Mouse (Mus musculus): ENCODE results near the gene Alk. TPM values are rescaled to one million over a fixed set of nuclear protein-coding genes. Genes with fewer than 3 reads are reported as not detected.

Alk gene
- total RNA-seq, 4 experiments from 2014 or later: 7.2 to 8.0 (median 7.5) TPM

GRCm38 (mm10) chr17:72268529-72268928, 335.9 kb downstream of the Alk start:
- no peak for DNase-seq (ENCODE audit: low spot score in 2 of 2)

DNA sequence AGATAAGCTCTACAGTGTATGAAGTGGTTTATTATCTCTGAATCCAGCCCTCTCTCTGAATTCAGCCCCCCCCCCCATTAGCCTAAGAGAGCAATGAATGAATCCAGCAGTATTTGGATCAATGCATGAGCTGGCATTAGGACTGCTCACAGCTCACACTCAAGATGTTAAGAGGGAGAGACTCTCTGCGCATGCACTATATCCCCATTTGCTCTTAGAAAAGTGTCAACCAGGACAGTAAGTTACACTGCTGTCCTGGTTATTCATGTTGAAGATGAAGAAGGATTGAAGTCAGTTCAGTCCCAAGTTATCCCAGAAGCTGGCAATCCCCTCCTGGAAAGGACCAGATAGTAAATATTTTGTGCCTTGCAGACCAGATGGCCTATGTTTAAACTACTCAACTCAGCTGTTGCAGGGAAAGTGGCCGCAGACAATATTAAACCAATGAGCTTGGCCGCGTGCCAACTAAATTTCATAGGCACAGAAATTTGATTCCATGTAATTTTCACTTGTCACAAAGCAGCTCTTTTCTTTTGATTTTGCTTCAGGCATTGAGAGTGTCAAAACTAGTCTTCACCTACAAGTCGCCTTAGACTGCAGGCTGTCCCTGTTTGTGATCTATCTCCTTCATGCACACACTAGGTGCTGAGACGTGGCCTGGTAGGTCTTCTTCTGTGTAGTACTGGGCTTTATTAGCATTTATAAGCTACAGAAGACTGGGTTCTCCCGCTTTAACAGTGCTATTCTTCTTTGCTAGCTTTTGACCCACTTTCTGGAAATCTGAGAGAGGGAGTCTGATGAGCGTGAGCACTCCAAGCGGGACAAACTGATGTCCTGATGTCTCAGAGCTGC, 339.0 kb downstream of the Alk start:
- DNase-seq (ENCODE audit: low spot score in 2 of 2): peak in 1 of 2 experiments; percentile 28

DNA sequence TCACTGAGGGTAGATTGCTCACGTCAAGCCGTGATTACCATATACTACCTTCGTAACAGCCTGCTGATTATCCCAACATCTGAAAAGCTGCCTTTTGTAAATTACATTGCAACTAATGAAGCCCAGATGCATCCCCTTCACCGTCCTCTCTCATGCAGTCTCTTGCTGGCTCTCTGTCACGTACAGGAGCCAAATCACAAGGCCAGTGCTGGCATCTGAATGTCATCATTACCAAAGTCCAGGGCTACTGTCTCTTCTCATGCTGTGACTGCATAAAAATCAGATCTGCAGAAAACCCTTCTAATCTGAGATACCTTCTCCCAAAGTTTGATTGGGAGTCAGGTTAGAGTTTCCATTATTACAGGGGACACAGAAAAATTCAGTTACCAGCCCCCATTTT, 351.0 kb downstream of the Alk start:
- no peak for DNase-seq (ENCODE audit: low spot score in 2 of 2)

DNA sequence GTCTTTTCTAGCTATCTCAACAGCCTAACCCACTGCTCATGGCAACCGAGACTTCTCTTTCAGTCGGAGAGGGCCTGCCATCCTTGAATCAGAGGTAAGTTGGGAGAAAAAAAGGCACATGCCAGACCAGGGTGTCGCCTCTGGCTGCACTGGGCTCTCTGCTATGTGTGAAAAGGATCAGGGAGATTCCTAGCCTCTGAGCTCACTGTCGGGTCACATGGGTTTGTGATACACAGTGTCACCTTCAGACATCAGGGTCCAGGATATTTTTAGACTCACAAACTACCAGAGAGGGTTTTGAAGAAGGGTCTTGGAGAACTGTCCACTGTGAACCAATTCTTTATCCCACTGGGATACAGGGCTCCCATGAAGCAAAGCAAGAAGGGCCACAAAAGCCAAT, 352.9 kb downstream of the Alk start:
- no peak for DNase-seq (ENCODE audit: low spot score in 2 of 2)

GRCm38 (mm10) chr17:72250482-72251405, 353.7 kb downstream of the Alk start:
- DNase-seq (ENCODE audit: low spot score in 2 of 2): peak in 1 of 2 experiments; percentile 5

DNA sequence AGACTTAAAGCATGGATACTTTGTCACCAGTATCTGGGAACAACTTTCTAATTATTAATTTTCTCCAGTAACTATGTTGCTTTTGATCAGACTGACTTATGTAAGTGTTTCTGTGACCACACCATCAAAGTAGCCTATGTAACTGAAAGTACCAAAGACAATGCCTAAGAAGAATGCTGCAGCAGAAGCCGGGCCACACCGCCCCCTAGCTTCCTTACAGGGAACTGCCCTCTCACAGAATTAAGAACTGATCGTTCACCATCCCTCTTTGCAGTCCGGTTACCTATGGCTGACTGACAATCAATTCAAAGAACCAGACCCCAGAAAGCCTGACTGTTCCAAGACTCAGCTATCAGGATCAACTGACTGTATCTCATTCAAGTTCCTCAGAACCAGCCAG, 362.4 kb downstream of the Alk start:
- peak in 1 of 2 experiments; percentile 44 for DNase-seq (ENCODE audit: low spot score in 2 of 2)

- DNase-seq (ENCODE audit: low spot score in 2 of 2): peak; percentile 26 to 33
Observed at GRCm38 (mm10) chr17:72237315-72237714, 367.1 kb downstream of the Alk start.

DNA sequence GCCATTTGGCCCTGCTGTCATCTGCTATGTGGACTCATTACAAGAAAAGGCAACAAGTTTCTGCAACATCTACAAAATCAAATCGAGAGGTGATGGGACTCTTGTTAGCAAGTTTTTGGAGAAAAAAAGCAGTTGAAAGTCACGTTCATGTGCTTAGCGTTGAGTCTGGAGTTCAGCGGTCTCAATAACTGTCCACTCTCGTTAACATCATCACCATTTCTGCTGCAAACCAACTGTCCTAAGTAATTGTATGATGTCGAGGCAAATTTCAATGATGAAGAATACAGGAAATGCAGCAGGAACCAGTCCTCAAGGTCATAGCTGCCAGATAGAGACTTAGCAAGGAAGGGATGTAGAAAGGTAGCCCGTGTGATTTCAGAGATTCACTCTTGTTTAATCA, 373.5 kb downstream of the Alk start:
- no peak for DNase-seq (ENCODE audit: low spot score in 2 of 2)

- no peak for DNase-seq (ENCODE audit: low spot score in 2 of 2)
Observed at GRCm38 (mm10) chr17:72218816-72219215, 385.6 kb downstream of the Alk start.

- DNase-seq (ENCODE audit: low spot score in 2 of 2): no peak
Observed at GRCm38 (mm10) chr17:72197576-72197975, 406.9 kb downstream of the Alk start.

- no peak for DNase-seq (ENCODE audit: low spot score in 2 of 2)
Observed at GRCm38 (mm10) chr17:72194976-72195650, 409.3 kb downstream of the Alk start.

- no peak for DNase-seq (ENCODE audit: low spot score in 2 of 2)
Observed at GRCm38 (mm10) chr17:72190536-72190935, 413.9 kb downstream of the Alk start.

GRCm38 (mm10) chr17:72187026-72187425, 417.4 kb downstream of the Alk start:
- no peak for DNase-seq (ENCODE audit: low spot score in 2 of 2)

GRCm38 (mm10) chr17:72182414-72182813, 422.0 kb downstream of the Alk start:
- no peak for DNase-seq (ENCODE audit: low spot score in 2 of 2)

GRCm38 (mm10) chr17:72180200-72180599, 424.2 kb downstream of the Alk start:
- no peak for DNase-seq (ENCODE audit: low spot score in 2 of 2)

DNA sequence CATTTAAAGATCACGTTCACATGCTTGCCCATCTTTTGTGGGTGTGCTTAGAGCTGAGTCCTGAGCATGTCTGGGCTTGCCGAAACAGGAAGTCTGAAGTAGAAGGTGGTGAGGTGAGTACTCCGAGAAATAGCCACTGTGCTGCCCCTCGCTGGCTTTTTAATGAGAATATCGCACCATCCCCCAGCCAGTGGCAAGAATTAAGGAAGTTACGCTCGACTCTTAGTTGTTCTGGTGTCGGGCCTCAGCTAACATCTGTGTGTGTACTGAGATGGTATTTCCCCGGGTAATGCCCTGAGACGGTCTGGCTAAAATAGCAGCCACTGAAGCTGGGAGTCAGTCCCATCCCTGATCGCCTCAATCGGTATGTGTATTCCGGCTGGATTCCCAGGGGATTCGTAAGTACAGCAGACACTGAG, 424.7 kb downstream of the Alk start:
- no peak for DNase-seq (ENCODE audit: low spot score in 2 of 2)

DNA sequence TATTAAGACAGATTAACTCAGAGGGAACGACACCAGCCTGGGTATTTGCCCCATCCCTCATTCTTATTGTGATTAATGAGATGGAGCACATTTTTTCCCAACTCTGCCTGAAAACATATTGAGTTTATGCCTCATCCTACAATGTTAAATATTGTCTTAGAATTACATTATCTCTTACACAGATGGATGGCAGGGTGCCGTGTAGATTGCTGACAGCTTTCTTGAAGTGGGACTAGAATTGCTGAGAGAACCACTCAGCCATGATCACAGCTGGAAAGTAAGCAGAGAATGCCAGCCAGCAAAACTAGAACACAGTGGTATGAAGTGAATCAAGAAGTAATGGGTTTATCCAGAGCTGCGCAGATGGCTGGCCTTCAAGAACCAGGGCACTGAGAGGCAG, 430.6 kb downstream of the Alk start:
- DNase-seq (ENCODE audit: low spot score in 2 of 2): peak; percentile 9 to 18

GRCm38 (mm10) chr17:72168152-72168551, 436.3 kb downstream of the Alk start:
- no peak for DNase-seq (ENCODE audit: low spot score in 2 of 2)

DNA sequence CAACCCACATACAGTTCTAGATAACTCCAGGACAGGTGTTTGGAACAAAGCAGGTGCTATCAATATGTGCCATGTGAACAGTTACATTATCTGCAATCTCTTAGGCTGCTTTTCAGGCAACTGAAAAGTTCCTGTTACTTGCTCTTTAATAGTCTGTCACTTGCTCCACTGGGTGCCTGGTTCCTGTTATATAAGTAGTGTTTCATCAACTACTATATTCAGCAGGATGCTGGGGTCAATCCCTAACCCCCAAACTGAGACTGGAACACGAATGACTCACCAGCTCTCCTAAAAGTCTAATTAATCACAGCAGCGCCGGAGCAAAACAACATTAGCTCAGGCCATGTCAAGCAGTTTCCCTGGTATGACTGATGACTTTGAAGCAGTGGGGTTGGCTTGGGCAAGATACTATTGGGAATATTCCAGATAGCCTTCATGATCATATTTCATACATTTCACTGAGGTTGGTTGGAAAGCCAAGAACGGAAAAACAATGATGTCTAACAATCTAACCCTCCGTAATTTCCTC, 445.5 kb downstream of the Alk start:
- no peak for DNase-seq (ENCODE audit: low spot score in 2 of 2)

DNA sequence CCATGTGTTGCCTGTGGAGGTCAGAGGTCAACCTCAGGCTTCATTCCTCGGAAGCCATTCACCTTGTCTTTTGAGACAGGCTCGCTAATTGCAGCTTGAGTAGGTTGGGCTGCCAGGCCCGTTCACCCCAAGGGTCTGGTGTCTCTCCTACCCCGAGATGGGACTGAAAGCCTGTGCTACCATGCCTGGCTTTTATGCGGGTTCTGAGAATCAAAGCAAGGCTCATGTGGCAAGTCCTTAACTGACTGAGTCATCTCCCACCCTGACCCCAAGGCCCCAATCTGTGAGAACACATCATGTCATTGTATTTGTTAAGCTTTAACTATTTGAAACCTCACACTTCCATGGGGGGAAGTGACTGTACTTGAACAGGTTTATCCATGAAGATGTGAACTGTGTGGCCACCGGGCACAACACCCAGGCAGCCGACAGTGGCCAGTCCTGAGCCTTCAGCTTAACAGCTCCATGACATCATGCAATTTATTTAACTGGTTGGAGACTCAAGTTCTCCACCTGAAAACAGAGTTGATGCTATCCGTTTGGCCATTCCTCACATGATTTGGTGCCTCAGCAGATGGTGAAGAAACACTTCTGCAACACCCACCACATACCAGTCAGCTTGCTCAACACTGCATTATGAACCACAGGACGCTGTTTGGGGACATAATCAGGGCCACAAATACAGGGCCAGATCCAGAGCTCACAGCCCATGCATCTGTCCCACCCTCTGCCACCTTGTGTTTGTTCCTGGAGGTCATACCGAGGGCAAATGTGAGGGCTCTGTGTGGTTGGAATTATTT, 446.4 kb downstream of the Alk start:
- DNase-seq (ENCODE audit: low spot score in 2 of 2): no peak

- DNase-seq (ENCODE audit: low spot score in 2 of 2): no peak
Observed at GRCm38 (mm10) chr17:72153038-72153437, 451.4 kb downstream of the Alk start.
